ENCODE assay signal across 27 mouse cellular contexts in the genomic region with DNA sequence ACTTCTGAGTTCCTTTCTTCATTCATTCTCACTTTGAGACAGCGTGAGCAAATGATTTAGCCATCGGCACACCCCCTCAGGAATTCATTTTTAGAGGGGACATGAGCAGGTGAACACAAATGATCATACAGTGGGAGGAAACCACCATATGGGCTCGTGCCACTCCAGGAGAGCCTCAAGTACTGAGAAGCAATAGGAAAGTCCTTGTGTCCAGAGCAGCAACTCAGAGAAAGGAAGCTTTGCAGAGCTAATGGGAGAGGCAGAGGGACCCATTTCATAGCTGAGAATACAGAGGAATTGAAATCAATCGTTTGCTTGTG. TPM values are rescaled to one million over a fixed set of nuclear protein-coding genes. Genes with fewer than 3 reads are reported as not detected.
DNase-seq lines count a peak whose midpoint lies in the region; ATAC-seq and TF ChIP-seq lines count a peak whose summit lies in the region.
"Had no signal": no experiment of that assay in that cellular context is flagged by ENCODE, and none has a peak within 500 bp of the region (broad histone marks: within the 10 kb centered on the region; RNA-seq: fewer than 3 reads in every experiment).

No protein-coding gene starts in this region.

- no peaks in the 10 kb centered on the region for H3K36me3 ChIP-seq in heart, embryonic 10.5 days
- no peaks in the 10 kb centered on the region for H3K36me3 ChIP-seq in midbrain, embryonic 13.5 days
- no peaks in the 10 kb centered on the region for H3K36me3 ChIP-seq in midbrain, embryonic 10.5 days
- no peaks in the 10 kb centered on the region for H3K36me3 ChIP-seq in forebrain, postnatal 0 days (ENCODE audit: insufficient read depth)
- H3K36me3 ChIP-seq: heart, embryonic 12.5 days; kidney, embryonic 15.5 days; limb, embryonic 12.5 days; liver, embryonic 15.5 days; stomach, embryonic 15.5 days had no signal

- ATAC-seq in midbrain, embryonic 13.5 days = no peak
- ATAC-seq in forebrain, postnatal 0 days = no peak

- no peak for TF ChIP-seq CTCF in cortical plate, adult 2 months (IDR thresholded peaks at IDR 0.05; ENCODE audit: extremely low read depth, insufficient read depth, low read length)
- no peak for TF ChIP-seq CTCF in forebrain, postnatal 0 days (IDR thresholded peaks at IDR 0.05; ENCODE audit: low read depth)

- H3K4me2 ChIP-seq in midbrain, embryonic 13.5 days (replicated peaks) = no peak overlapping the region
- H3K4me2 ChIP-seq in forebrain, postnatal 0 days (ENCODE audit: low read depth) = peak overlapping the region; percentile 26
- H3K4me2 ChIP-seq: heart, embryonic 12.5 days; kidney, embryonic 15.5 days; liver, embryonic 15.5 days; lung, embryonic 14.5 days; midbrain, embryonic 11.5 days; stomach, embryonic 15.5 days had no signal

- intact Hi-C loops in heart, postnatal 10 days (cut with DNase I) = loop anchor here (10.0 kb wide), 1 partner anchor 150 kb away; no protein-coding TSS in a partner anchor

- no peaks in the 10 kb centered on the region for H3K27me3 ChIP-seq in heart, embryonic 10.5 days (ENCODE audit: insufficient read depth, poor library complexity, severe bottlenecking)
- H3K27me3 ChIP-seq in midbrain, embryonic 13.5 days = no peaks in the 10 kb centered on the region
- no peaks in the 10 kb centered on the region for H3K27me3 ChIP-seq in midbrain, embryonic 10.5 days (ENCODE audit: low read depth, poor library complexity, severe bottlenecking)
- no peaks in the 10 kb centered on the region for H3K27me3 ChIP-seq in forebrain, postnatal 0 days (ENCODE audit: insufficient read depth, low read length)
- H3K27me3 ChIP-seq: heart, embryonic 12.5 days; kidney, embryonic 15.5 days; limb, embryonic 12.5 days; liver, embryonic 15.5 days; stomach, embryonic 15.5 days had no signal

- no peak for TF ChIP-seq POLR2A in cortical plate, adult 2 months (IDR thresholded peaks at IDR 0.05; ENCODE audit: extremely low read depth, insufficient read depth, low read length)

- H3K4me1 ChIP-seq in heart, embryonic 10.5 days = no peaks in the 10 kb centered on the region
- H3K4me1 ChIP-seq in midbrain, embryonic 13.5 days (replicated peaks) = peaks cover 6% of the 10 kb centered on the region; the same call in 1 of the 2 replicates
- peaks cover 3% of the 10 kb centered on the region; the same call in 1 of the 2 replicates for H3K4me1 ChIP-seq in midbrain, embryonic 10.5 days
- H3K4me1 ChIP-seq in cortical plate, adult 2 months (ENCODE audit: control insufficient read depth, insufficient read depth, low read length) = peaks cover 6% of the 10 kb centered on the region; the same call in 1 of the 2 replicates
- no peaks in the 10 kb centered on the region for H3K4me1 ChIP-seq in forebrain, postnatal 0 days (ENCODE audit: insufficient read depth)
- H3K4me1 ChIP-seq: heart, embryonic 12.5 days; kidney, embryonic 15.5 days; liver, embryonic 15.5 days; stomach, embryonic 15.5 days had no signal

- peak; percentile 28 for DNase-seq in heart, embryonic 10.5 days (ENCODE audit: low spot score)
- DNase-seq in heart, postnatal 10 days = no peak
- no peak for DNase-seq in midbrain, embryonic 10.5 days (ENCODE audit: low spot score)
- DNase-seq in forebrain, postnatal 0 days = no peak
- DNase-seq: B cell, adult 2 months; gastrocnemius, adult 2 months; gastrocnemius, postnatal 36 days; kidney, adult 18-20 months; kidney, postnatal 25 days; lung, postnatal 14 days had no signal

- no peak overlapping the region for H3K4me3 ChIP-seq in heart, embryonic 10.5 days
- H3K4me3 ChIP-seq in midbrain, embryonic 13.5 days (replicated peaks) = no peak overlapping the region
- H3K4me3 ChIP-seq in midbrain, embryonic 10.5 days = no peak overlapping the region
- no peak overlapping the region for H3K4me3 ChIP-seq in cortical plate, adult 2 months (ENCODE audit: insufficient read depth, low read length)
- no peak overlapping the region for H3K4me3 ChIP-seq in forebrain, postnatal 0 days (ENCODE audit: low read depth, low read length)
- H3K4me3 ChIP-seq: erythroblast, embryonic 14.5 days; gastrocnemius, adult 2 months; heart, embryonic 12.5 days; kidney, embryonic 15.5 days; limb, embryonic 12.5 days; liver, embryonic 15.5 days; stomach, embryonic 15.5 days had no signal

- H3K27ac ChIP-seq in heart, embryonic 10.5 days = no peak overlapping the region
- no peak overlapping the region for H3K27ac ChIP-seq in midbrain, embryonic 13.5 days
- no peak overlapping the region for H3K27ac ChIP-seq in midbrain, embryonic 10.5 days (replicated peaks)
- peak overlapping the region; percentile 43 for H3K27ac ChIP-seq in cortical plate, adult 2 months (ENCODE audit: insufficient read depth, low read length)
- peak overlapping the region; percentile 80 for H3K27ac ChIP-seq in forebrain, postnatal 0 days (ENCODE audit: low read depth, low read length)
- H3K27ac ChIP-seq: gastrocnemius, adult 2 months; kidney, embryonic 15.5 days; limb, embryonic 12.5 days; liver, embryonic 15.5 days; stomach, embryonic 15.5 days had no signal

- 0 out of 2 replicates have a peak overlapping the region, but pooled peaks have one; percentile 6 for H3K9ac ChIP-seq in midbrain, embryonic 13.5 days (replicated peaks)
- H3K9ac ChIP-seq in forebrain, postnatal 0 days = no peak overlapping the region
- H3K9ac ChIP-seq: heart, embryonic 12.5 days; kidney, embryonic 15.5 days; limb, embryonic 12.5 days; liver, embryonic 15.5 days; lung, embryonic 14.5 days; stomach, embryonic 15.5 days had no signal

- no peaks in the 10 kb centered on the region for H3K9me3 ChIP-seq in heart, embryonic 10.5 days
- no peaks in the 10 kb centered on the region for H3K9me3 ChIP-seq in midbrain, embryonic 13.5 days
- H3K9me3 ChIP-seq in midbrain, embryonic 10.5 days (replicated peaks) = no peaks in the 10 kb centered on the region
- H3K9me3 ChIP-seq in forebrain, postnatal 0 days (ENCODE audit: low read length) = no peaks in the 10 kb centered on the region
- H3K9me3 ChIP-seq: heart, embryonic 12.5 days; kidney, embryonic 15.5 days; limb, embryonic 12.5 days; liver, embryonic 15.5 days; stomach, embryonic 15.5 days had no signal

- 84% methylated on average over 4 of the region's 4 CpGs for WGBS in heart, embryonic 10.5 days
- 88% methylated on average over 4 of the region's 4 CpGs for WGBS in midbrain, embryonic 13.5 days
- WGBS in midbrain, embryonic 10.5 days = 91% methylated on average over 4 of the region's 4 CpGs
- whole genome bisulfite sequencing in forebrain, postnatal 0 days = 75% methylated on average over 4 of the region's 4 CpGs

RNA-seq across cellular contexts. Expression of a gene that starts 32.1 kb away (rescaled TPM):
- polyA plus RNA-seq in heart, embryonic 10.5 days (2016; fragmentation: Nextera tagmentation; extraction: Ambion mirVana) = not detected in 2 replicates
- total RNA-seq in heart, postnatal 10 days (2021) = not detected
- polyA plus RNA-seq in midbrain, embryonic 13.5 days (2015; fragmentation: Nextera tagmentation; extraction: Ambion mirVana) = not detected in 2 replicates
- 0.06 TPM in 1 of 2 replicates, not detected in the other for polyA plus RNA-seq in midbrain, embryonic 10.5 days (2016; fragmentation: Nextera tagmentation; extraction: Ambion mirVana)
- polyA plus RNA-seq in cortical plate, adult 2 months (2012; rRNA removed) = 1.0 and 1.1 TPM in 2 replicates
- 0.81 and 1.8 TPM in 2 replicates for total RNA-seq in forebrain, postnatal 0 days (2014; rRNA removed)
- polyA plus RNA-seq in forebrain, postnatal 0 days (2015; fragmentation: Nextera tagmentation; extraction: Ambion mirVana) = 0.36 and 0.79 TPM in 2 replicates
- total RNA-seq: adrenal gland, adult 18-20 months; common myeloid progenitor, adult 5-6 weeks; gastrocnemius, adult 2 months; gastrocnemius, postnatal 36 days; hematopoietic stem cell, adult 5-6 weeks; liver, adult 2 months; midbrain, postnatal 0 days had no signal
- polyA plus RNA-seq: erythroblast, embryonic 14.5 days; heart, embryonic 12.5 days; heart, postnatal 0 days; intestine, embryonic 14.5 days; limb, embryonic 12.5 days; liver, adult 2 months; liver, embryonic 15.5 days; lung, embryonic 14.5 days; midbrain, postnatal 0 days had no signal

Comparison
In these comparisons a context has a peak if more than half of its experiments do, and no peak if none do; other contexts are left out.
1. H3K27ac ChIP-seq: peak in cortical plate, adult 2 months (single experiment) and forebrain, postnatal 0 days (single experiment); none in heart, embryonic 10.5 days (single experiment), midbrain, embryonic 13.5 days (single experiment) and midbrain, embryonic 10.5 days (single experiment).